Mouse (Mus musculus): ENCODE data around the gene Clec2i.

DNA sequence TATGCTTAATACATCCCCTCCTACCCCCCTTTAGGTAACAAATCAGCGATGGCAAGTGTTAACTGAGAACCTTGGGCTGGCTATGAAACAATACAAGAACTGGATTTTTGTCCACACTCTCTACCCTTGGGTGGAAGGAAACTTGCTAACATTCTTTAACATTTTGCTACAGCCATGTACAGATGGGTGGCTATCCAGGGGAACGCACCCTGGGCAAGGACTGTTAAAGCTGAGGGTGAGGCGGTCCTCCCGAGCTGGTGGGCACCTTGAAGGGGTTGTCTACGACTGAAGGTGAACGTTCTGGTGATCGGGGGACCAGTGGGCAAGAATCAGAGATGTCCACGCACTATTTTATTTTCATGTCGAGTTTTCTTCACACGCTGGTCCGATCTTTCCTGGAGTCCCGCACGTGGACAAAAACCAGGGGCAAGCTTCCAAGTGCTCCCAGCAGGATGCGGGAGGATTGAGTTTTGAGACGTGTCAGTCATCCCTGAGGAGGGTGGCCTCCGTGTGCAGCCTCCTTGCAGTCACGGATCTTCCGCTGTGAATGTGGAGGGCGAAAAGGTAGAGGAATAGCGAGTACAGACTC is 44.9 kb upstream of the Clec2i start:
- TF ChIP-seq CTCF (conservative IDR thresholded peaks at IDR 0.05; ENCODE audit: insufficient read depth, insufficient read length, low read depth, low read length) (no peak), POLR2A (IDR thresholded peaks at IDR 0.05; ENCODE audit: low read depth, low read length) (no peak)
